In the genomic region with DNA sequence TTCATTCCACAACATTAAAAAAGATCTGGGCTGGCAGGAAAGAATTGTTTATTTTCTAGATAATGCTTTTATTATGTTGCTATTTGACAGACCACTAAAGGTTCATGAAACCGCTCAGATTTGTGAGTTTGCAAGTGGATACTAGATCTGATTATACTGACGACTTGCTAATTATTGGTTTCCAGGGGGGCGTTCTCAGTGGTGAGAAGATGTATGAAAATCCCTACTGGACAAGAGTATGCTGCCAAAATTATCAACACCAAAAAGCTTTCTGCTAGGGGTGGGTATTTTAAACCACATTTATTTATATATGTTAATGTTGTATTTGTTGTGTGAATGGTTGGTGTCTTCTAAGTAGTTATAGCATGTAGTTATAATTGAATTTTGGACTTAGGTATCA, we compare ENCODE assay signal across 12 mouse cellular contexts. TPM values are rescaled to one million over a fixed set of nuclear protein-coding genes. Genes with fewer than 3 reads are reported as not detected.
DNase-seq lines count a peak whose midpoint lies in the region; ATAC-seq lines count a peak whose summit lies in the region.
"Had no signal": no experiment of that assay in that cellular context is flagged by ENCODE, and none has a peak within 500 bp of the region (broad histone marks: within the 10 kb centered on the region; RNA-seq: fewer than 3 reads in every experiment).

No protein-coding gene starts in this region.

- H3K27ac ChIP-seq in heart, embryonic 15.5 days: no peak overlapping the region
- no peak overlapping the region for H3K27ac ChIP-seq in embryonic facial prominence, embryonic 10.5 days (replicated peaks)
- H3K27ac ChIP-seq in hindbrain, embryonic 11.5 days (ENCODE audit: low read depth, low read length): no peak overlapping the region
- no peak overlapping the region for H3K27ac ChIP-seq in midbrain, embryonic 13.5 days
- H3K27ac ChIP-seq: liver, embryonic 14.5 days had no signal

- ATAC-seq in heart, embryonic 15.5 days (replicated peaks; ENCODE audit: insufficient number of reproducible peaks, insufficient read depth, low FRiP score, low read depth): no peak
- ATAC-seq in hindbrain, embryonic 11.5 days (ENCODE audit: low FRiP score): no peak
- ATAC-seq in midbrain, embryonic 13.5 days: no peak
- ATAC-seq: inflammation-experienced regulatory T-cells, adult 6 months had no signal

- peak overlapping the region; percentile 96; the same call in 1 of the 2 replicates for H3K9ac ChIP-seq in heart, embryonic 15.5 days
- H3K9ac ChIP-seq in hindbrain, embryonic 11.5 days (ENCODE audit: low read depth, low read length): no peak overlapping the region
- H3K9ac ChIP-seq in midbrain, embryonic 13.5 days (replicated peaks): 0 out of 2 replicates have a peak overlapping the region, but pooled peaks have one; percentile 2
- H3K9ac ChIP-seq: liver, embryonic 14.5 days had no signal

- H3K4me3 ChIP-seq in heart, embryonic 15.5 days: peak overlapping the region; percentile 89
- H3K4me3 ChIP-seq in embryonic facial prominence, embryonic 10.5 days: peak overlapping the region; percentile 78
- peak overlapping the region; percentile 81; the same call in 1 of the 2 replicates for H3K4me3 ChIP-seq in hindbrain, embryonic 11.5 days (ENCODE audit: low read depth, low read length)
- H3K4me3 ChIP-seq in midbrain, embryonic 13.5 days (replicated peaks): peak overlapping the region; percentile 90

- H3K9me3 ChIP-seq in heart, embryonic 15.5 days (replicated peaks): no peaks in the 10 kb centered on the region
- no peaks in the 10 kb centered on the region for H3K9me3 ChIP-seq in embryonic facial prominence, embryonic 10.5 days
- H3K9me3 ChIP-seq in hindbrain, embryonic 11.5 days (ENCODE audit: control insufficient read depth, low read length): no peaks in the 10 kb centered on the region
- H3K9me3 ChIP-seq in midbrain, embryonic 13.5 days: 0 out of 2 replicates have a peak, but pooled peaks cover 4% of the 10 kb centered on the region

- H3K36me3 ChIP-seq in heart, embryonic 15.5 days: peaks cover 12% of the 10 kb centered on the region
- H3K36me3 ChIP-seq in embryonic facial prominence, embryonic 10.5 days (replicated peaks): no peaks in the 10 kb centered on the region; the same call in 1 of the 2 replicates
- H3K36me3 ChIP-seq in hindbrain, embryonic 11.5 days (ENCODE audit: control insufficient read depth, insufficient read depth, low read length): no peaks in the 10 kb centered on the region
- H3K36me3 ChIP-seq in midbrain, embryonic 13.5 days: no peaks in the 10 kb centered on the region

- intact Hi-C loops in heart, postnatal 10 days (cut with DNase I): loop anchor here (5.0 kb wide), 1 partner anchor 303 kb away; no protein-coding TSS in a partner anchor

- peak overlapping the region; percentile 89 for H3K4me2 ChIP-seq in heart, embryonic 15.5 days
- H3K4me2 ChIP-seq in hindbrain, embryonic 11.5 days (replicated peaks; ENCODE audit: low read depth, low read length): no peak overlapping the region
- H3K4me2 ChIP-seq in midbrain, embryonic 13.5 days (replicated peaks): peak overlapping the region; percentile 93

- no peak for DNase-seq in heart, postnatal 10 days
- DNase-seq in embryonic facial prominence, embryonic 10.5 days (ENCODE audit: low spot score): no peak
- no peak for DNase-seq in hindbrain, embryonic 11.5 days (ENCODE audit: low spot score)
- no peak for DNase-seq in natural killer cell, adult 2 months (ENCODE audit: low spot score in 2 of 2)
- DNase-seq in frontal cortex, postnatal 10 days (ENCODE audit: low spot score in 2 of 2): no peak
- no peak for DNase-seq in left cerebral cortex, adult 9 months (ENCODE audit: low spot score in 2 of 2)
- DNase-seq: adrenal gland, adult 2 months; embryo, embryonic 11 days had no signal

- H3K27me3 ChIP-seq in heart, embryonic 15.5 days: no peaks in the 10 kb centered on the region
- H3K27me3 ChIP-seq in embryonic facial prominence, embryonic 10.5 days (replicated peaks; ENCODE audit: low read depth, poor library complexity, severe bottlenecking): no peaks in the 10 kb centered on the region
- H3K27me3 ChIP-seq in hindbrain, embryonic 11.5 days (ENCODE audit: control insufficient read depth, insufficient read depth, low read length): no peaks in the 10 kb centered on the region
- H3K27me3 ChIP-seq in midbrain, embryonic 13.5 days: no peaks in the 10 kb centered on the region

- peaks cover 20% of the 10 kb centered on the region; the same call in 1 of the 2 replicates for H3K4me1 ChIP-seq in heart, embryonic 15.5 days (replicated peaks)
- H3K4me1 ChIP-seq in embryonic facial prominence, embryonic 10.5 days: peaks cover 14% of the 10 kb centered on the region
- no peaks in the 10 kb centered on the region for H3K4me1 ChIP-seq in hindbrain, embryonic 11.5 days (replicated peaks; ENCODE audit: control insufficient read depth, insufficient read depth, low read length)
- peaks cover 10% of the 10 kb centered on the region; the same call in 1 of the 2 replicates for H3K4me1 ChIP-seq in midbrain, embryonic 13.5 days (replicated peaks)

- WGBS in heart, embryonic 15.5 days: 39% methylated on average over 3 of the region's 3 CpGs
- whole genome bisulfite sequencing in embryonic facial prominence, embryonic 10.5 days: 51% methylated on average over 3 of the region's 3 CpGs
- 69% methylated on average over 3 of the region's 3 CpGs for WGBS in hindbrain, embryonic 11.5 days
- WGBS in midbrain, embryonic 13.5 days: 54% methylated on average over 3 of the region's 3 CpGs

RNA-seq across cellular contexts. Expression of gene Camk2d, which starts 2.8 kb away (rescaled TPM):
- 99.3 and 108 TPM in 2 replicates for polyA plus RNA-seq in heart, embryonic 15.5 days (2015; fragmentation: Nextera tagmentation; extraction: Ambion mirVana)
- 100 to 1,000 TPM; 187 to 196 TPM for total RNA-seq in heart, postnatal 10 days (2021)
- polyA plus RNA-seq in embryonic facial prominence, embryonic 10.5 days (2016; fragmentation: Nextera tagmentation; extraction: Ambion mirVana): 12.3 and 13.7 TPM in 2 replicates
- polyA plus RNA-seq in hindbrain, embryonic 11.5 days (2014; fragmentation: Nextera tagmentation; extraction: Ambion mirVana): 15.7 and 20.6 TPM in 2 replicates
- polyA plus RNA-seq in midbrain, embryonic 13.5 days (2015; fragmentation: Nextera tagmentation; extraction: Ambion mirVana): 22.7 and 24.3 TPM in 2 replicates
